Mouse (Mus musculus): ENCODE measurements around the gene Efcab9. TPM values are rescaled to one million over a fixed set of nuclear protein-coding genes. Genes with fewer than 3 reads are reported as not detected.

Efcab9 gene
- polyA plus RNA-seq, 1 experiment from 2014 or later: 0.37 TPM

DNA sequence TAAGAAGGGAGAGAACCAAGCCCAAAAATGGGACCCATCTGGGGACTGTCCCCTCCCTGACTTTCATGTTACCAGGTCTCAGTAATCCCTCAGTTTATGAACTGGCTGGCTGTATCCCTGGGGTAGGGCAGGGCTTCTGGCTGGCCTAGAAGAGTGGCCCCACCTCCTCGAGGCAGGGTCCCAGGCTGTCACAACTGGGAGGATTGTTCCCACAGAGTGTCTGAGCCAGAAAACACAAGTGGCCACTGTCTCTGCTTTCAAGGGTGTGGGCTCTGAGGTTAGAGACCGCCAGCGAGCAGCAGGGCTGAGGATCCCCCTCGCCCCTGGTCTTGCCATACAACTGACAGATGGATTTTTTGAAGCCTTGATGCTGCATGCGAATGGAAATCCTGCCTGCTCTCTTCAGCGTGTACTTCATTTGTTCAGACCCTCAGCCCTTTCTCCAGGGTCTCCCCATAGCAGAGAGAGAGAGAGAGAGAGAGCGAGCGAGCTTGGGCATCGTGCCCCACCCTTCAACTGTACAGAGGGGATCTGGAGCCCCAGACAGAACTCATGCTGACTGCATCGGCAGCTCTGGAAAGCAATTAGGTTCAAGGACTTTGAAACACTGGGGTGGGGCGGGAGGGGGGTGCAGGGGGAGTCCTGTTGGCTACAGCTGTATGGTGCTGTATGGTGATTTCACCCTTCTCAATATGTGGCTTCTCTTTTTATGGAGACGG is 19.9 kb upstream of the Efcab9 start:
- Histone ChIP-seq H3K4me3 (ENCODE audit: low read depth, low read length) (no peak overlapping the region), H3K9me3 (ENCODE audit: low read depth, low read length) (no peaks in the 10 kb centered on the region), H3K36me3 (ENCODE audit: insufficient read depth) (no peaks in the 10 kb centered on the region), H3K9ac (no peak overlapping the region), H3K27ac (ENCODE audit: low read depth) (no peak overlapping the region), H3K4me1 (ENCODE audit: insufficient read depth) (peaks cover 18% of the 10 kb centered on the region; the same call in 1 of the 2 replicates), H3K27me3 (ENCODE audit: insufficient read depth, low read length) (no peaks in the 10 kb centered on the region), H3K4me2 (no peak overlapping the region)
- TF ChIP-seq CTCF (IDR thresholded peaks at IDR 0.05; ENCODE audit: low read depth): no peak
- DNase-seq (no peak), ATAC-seq (ENCODE audit: insufficient read depth) (0 out of 2 replicates have a peak, but pooled peaks have one; percentile 24)
- WGBS: 61% methylated on average over 12 of the region's 12 CpGs

DNA sequence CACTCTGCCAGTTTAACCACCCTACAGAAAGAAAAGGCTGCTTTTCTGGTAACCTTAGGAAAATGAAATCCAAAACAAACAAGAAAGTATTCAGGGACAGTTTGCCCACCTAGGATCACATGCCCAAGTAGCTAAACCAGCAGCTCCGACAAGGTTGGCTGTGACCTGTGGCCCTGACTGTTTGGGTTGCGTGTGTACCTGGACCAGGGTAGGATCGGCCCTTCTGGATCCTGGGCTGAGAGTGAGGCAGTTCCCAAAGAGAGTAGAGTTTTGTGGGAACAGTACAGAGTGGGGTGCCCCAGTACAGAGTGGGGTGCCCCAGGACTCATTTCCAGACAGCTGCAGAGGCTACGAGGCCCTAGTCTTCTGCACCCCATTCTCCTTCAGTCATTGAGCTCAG is 19.2 kb upstream of the Efcab9 start:
- TF ChIP-seq CTCF (IDR thresholded peaks at IDR 0.05; ENCODE audit: low read depth): no peak
- Histone ChIP-seq H3K36me3 (ENCODE audit: insufficient read depth) (no peaks in the 10 kb centered on the region), H3K27me3 (ENCODE audit: insufficient read depth, low read length) (no peaks in the 10 kb centered on the region), H3K27ac (ENCODE audit: low read depth) (no peak overlapping the region), H3K9me3 (ENCODE audit: low read depth, low read length) (no peaks in the 10 kb centered on the region), H3K4me2 (no peak overlapping the region), H3K4me1 (ENCODE audit: insufficient read depth) (peaks cover 22% of the 10 kb centered on the region), H3K4me3 (ENCODE audit: low read depth, low read length) (no peak overlapping the region), H3K9ac (no peak overlapping the region)
- ATAC-seq (ENCODE audit: insufficient read depth) (no peak), DNase-seq (no peak)
- WGBS: 88% methylated on average over 4 of the region's 4 CpGs

DNA sequence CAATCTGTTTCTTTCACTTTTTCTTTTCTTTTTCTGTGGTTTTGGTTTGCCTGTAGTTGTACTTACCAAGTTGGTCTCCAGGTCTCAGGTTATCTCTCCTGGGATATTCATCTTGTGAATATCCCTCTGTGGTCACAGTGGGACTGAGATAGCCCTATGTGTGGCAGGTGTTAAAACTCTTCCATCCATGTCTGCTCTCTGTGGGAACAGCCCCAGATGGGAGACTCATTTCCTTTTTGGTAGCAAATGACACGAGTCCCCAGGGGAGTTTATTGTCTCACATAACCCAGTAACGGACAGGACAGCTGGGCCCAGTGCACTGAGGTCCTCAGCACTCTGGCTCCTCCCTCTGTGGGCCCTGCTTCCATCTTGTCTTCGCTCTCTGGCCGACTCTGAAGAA is 18.2 kb upstream of the Efcab9 start:
- Histone ChIP-seq H3K9me3 (ENCODE audit: low read depth, low read length) (no peaks in the 10 kb centered on the region), H3K27me3 (ENCODE audit: insufficient read depth, low read length) (no peaks in the 10 kb centered on the region), H3K9ac (no peak overlapping the region), H3K4me2 (no peak overlapping the region), H3K4me3 (ENCODE audit: low read depth, low read length) (no peak overlapping the region), H3K4me1 (ENCODE audit: insufficient read depth) (peaks cover 22% of the 10 kb centered on the region), H3K36me3 (ENCODE audit: insufficient read depth) (no peaks in the 10 kb centered on the region), H3K27ac (ENCODE audit: low read depth) (no peak overlapping the region)
- ATAC-seq (ENCODE audit: insufficient read depth): no peak
- 51% methylated on average over 4 of the region's 4 CpGs for WGBS
- no peak for TF ChIP-seq CTCF (IDR thresholded peaks at IDR 0.05; ENCODE audit: low read depth)
- DNase-seq: no peak

DNA sequence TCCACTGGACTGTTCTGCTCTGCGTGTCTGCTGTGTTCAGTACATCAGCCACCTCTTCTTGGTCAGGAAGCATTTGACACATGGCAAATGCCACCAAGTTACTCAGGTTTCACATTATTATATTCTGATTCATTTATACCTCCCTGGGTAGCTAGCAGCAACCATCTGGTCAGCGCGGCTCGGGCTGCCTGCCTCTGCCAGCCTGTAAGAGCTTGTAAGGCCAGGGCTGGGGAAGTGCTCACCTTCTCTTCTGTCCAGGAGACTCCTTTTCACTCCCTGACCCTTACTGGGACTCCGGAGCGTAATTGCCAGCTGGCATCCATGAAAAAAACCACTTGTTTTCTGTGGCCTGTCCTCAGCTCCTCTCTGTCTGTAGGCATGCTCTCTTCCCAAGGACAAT is 17.4 kb upstream of the Efcab9 start:
- DNase-seq: no peak
- no peak overlapping the region for H3K9ac ChIP-seq
- no peak for ATAC-seq (ENCODE audit: insufficient read depth)
- no peak overlapping the region for H3K4me2 ChIP-seq
- 64% methylated on average over 6 of the region's 6 CpGs for WGBS
- no peaks in the 10 kb centered on the region for H3K36me3 ChIP-seq (ENCODE audit: insufficient read depth)
- H3K27me3 ChIP-seq (ENCODE audit: insufficient read depth, low read length): no peaks in the 10 kb centered on the region
- H3K9me3 ChIP-seq (ENCODE audit: low read depth, low read length): no peaks in the 10 kb centered on the region
- no peak overlapping the region for H3K4me3 ChIP-seq (ENCODE audit: low read depth, low read length)
- H3K27ac ChIP-seq (ENCODE audit: low read depth): no peak overlapping the region
- TF ChIP-seq CTCF (IDR thresholded peaks at IDR 0.05; ENCODE audit: low read depth): no peak
- peaks cover 22% of the 10 kb centered on the region for H3K4me1 ChIP-seq (ENCODE audit: insufficient read depth)

DNA sequence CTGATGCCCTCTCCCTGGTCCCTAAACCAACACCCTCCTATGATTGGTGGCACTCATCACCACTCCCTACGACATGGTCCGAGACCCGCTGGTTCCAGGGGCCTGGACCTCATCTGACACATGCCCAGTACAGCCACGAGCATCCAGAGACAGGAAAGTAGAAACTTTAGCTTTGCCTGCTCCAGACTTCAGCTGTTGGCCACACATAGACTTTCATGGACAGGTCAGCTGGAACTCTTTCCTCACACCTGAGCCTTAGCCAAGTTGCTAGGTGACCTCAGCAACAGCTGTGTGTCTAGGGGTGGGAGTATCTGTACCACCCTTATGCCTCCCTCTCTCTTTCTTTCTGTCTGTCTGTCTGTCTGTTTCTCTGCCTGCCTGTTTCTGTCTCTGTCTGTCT is 16.4 kb upstream of the Efcab9 start:
- no peaks in the 10 kb centered on the region for H3K36me3 ChIP-seq (ENCODE audit: insufficient read depth)
- H3K9me3 ChIP-seq (ENCODE audit: low read depth, low read length): no peaks in the 10 kb centered on the region
- peaks cover 20% of the 10 kb centered on the region for H3K4me1 ChIP-seq (ENCODE audit: insufficient read depth)
- TF ChIP-seq CTCF (IDR thresholded peaks at IDR 0.05; ENCODE audit: low read depth): no peak
- H3K9ac ChIP-seq: no peak overlapping the region
- WGBS: 36% methylated on average over 4 of the region's 4 CpGs
- DNase-seq (peak; percentile 80), ATAC-seq (ENCODE audit: insufficient read depth) (peak; percentile 41; the same call in 1 of the 2 replicates)
- no peak overlapping the region for H3K4me2 ChIP-seq
- H3K27me3 ChIP-seq (ENCODE audit: insufficient read depth, low read length): no peaks in the 10 kb centered on the region
- H3K4me3 ChIP-seq (ENCODE audit: low read depth, low read length): no peak overlapping the region
- H3K27ac ChIP-seq (ENCODE audit: low read depth): peak overlapping the region; percentile 42; the same call in 1 of the 2 replicates

DNA sequence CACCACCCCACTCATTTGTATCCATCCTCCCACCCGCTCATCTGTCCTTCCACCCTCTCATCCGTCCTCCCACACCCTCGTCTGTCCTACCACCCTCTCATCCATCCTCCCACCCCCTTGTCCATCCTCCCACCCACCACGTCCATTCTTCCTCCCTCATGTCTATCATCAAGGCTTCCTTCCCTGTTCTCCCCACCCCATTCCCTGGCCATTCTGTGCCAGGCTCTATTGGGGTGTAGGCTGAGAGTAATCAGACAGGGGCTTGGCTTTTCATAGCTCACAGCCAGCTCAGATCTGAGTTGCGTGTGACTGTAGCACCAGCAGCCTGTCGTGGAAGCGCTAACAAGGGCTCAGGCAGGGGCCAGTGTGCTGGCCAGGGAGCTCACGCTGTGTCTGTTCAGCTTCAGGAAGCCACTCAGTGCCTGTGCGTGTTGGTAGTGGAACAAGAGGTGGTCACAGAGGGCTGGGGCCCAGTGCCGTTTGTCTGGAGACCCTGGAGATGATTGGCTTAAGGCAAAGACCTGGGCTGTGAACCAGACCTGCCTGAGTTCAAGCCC is 15.6 kb upstream of the Efcab9 start:
- Histone ChIP-seq H3K27ac (ENCODE audit: low read depth) (peak overlapping the region; percentile 42; the same call in 1 of the 2 replicates), H3K27me3 (ENCODE audit: insufficient read depth, low read length) (no peaks in the 10 kb centered on the region), H3K9me3 (ENCODE audit: low read depth, low read length) (no peaks in the 10 kb centered on the region), H3K36me3 (ENCODE audit: insufficient read depth) (no peaks in the 10 kb centered on the region), H3K4me3 (ENCODE audit: low read depth, low read length) (no peak overlapping the region), H3K4me1 (ENCODE audit: insufficient read depth) (peaks cover 17% of the 10 kb centered on the region), H3K9ac (no peak overlapping the region), H3K4me2 (no peak overlapping the region)
- ATAC-seq (ENCODE audit: insufficient read depth) (no peak), DNase-seq (no peak)
- TF ChIP-seq CTCF (IDR thresholded peaks at IDR 0.05; ENCODE audit: low read depth): no peak
- WGBS: 63% methylated on average over 10 of the region's 10 CpGs

DNA sequence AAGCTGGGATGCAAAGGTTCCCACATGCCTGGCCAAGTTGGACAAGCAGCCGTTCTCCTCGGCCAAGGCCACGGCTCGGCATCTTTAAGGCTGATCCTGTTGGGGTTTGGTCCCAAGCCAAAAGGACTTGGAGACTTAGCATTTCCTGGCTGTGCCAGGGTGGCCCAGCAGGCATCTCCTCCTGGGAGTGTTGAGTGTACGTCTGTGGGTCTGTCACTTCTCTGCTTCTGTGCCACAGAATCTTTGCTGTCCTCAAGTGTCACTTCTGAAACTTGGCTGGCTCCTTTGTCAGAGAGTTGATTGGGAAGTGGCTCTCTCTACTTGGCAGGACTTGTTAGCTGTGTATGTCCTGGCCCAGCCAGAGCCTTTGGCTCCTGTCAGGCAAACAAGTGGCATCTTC is 14.6 kb upstream of the Efcab9 start:
- no peak overlapping the region for H3K4me2 ChIP-seq
- H3K9ac ChIP-seq: no peak overlapping the region
- H3K9me3 ChIP-seq (ENCODE audit: low read depth, low read length): no peaks in the 10 kb centered on the region
- ATAC-seq (ENCODE audit: insufficient read depth) (no peak), DNase-seq (peak; percentile 67)
- no peaks in the 10 kb centered on the region for H3K36me3 ChIP-seq (ENCODE audit: insufficient read depth)
- no peaks in the 10 kb centered on the region for H3K27me3 ChIP-seq (ENCODE audit: insufficient read depth, low read length)
- peaks cover 14% of the 10 kb centered on the region; the same call in 1 of the 2 replicates for H3K4me1 ChIP-seq (ENCODE audit: insufficient read depth)
- no peak for TF ChIP-seq CTCF (IDR thresholded peaks at IDR 0.05; ENCODE audit: low read depth)
- H3K4me3 ChIP-seq (ENCODE audit: low read depth, low read length): no peak overlapping the region
- no peak overlapping the region for H3K27ac ChIP-seq (ENCODE audit: low read depth)
- WGBS: 51% methylated on average over 5 of the region's 5 CpGs
